Mouse (Mus musculus): ENCODE results near the gene Rmnd5b. TPM values are rescaled to one million over a fixed set of nuclear protein-coding genes. Genes with fewer than 3 reads are reported as not detected.

The Rmnd5b gene
- polyA plus RNA-seq, 1 experiment from 2014 or later: 34.2 TPM

DNA sequence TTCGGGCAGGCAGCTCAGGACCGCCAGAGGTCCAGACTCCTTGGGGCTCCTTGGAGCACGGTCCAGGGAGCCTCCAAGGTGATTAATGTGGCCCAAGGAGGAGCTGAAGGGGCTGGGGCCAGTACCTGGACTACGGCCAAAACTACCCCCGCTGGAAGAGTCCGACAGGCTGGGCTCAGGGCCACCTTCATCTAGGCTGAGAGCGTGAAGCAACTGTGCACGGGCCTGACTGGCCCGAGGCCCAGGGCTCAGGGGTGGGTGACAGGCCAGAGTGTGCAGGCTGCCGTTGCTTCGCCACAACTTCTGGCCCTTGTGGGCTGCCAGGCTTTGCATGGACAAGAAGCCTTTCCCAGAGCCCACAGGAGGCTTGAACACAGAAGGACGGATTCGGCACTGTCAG is 9.6 kb upstream of the Rmnd5b start:
- WGBS: 75% methylated on average over 13 of the region's 13 CpGs
- H3K9me3 ChIP-seq (ENCODE audit: control insufficient read depth): no peaks in the 10 kb centered on the region
- no peaks in the 10 kb centered on the region for H3K27me3 ChIP-seq (replicated peaks; ENCODE audit: control insufficient read depth, insufficient read depth, low read length)
- H3K36me3 ChIP-seq (ENCODE audit: control insufficient read depth, insufficient read depth): peaks cover 21% of the 10 kb centered on the region
- no peak overlapping the region for H3K4me2 ChIP-seq (replicated peaks; ENCODE audit: low read depth)
- no peak for ATAC-seq
- peaks cover 8% of the 10 kb centered on the region for H3K4me1 ChIP-seq (replicated peaks; ENCODE audit: control insufficient read depth, insufficient read depth, low read length)
- TF ChIP-seq CTCF (IDR thresholded peaks at IDR 0.05; ENCODE audit: low read depth): no peak
- no peak overlapping the region for H3K9ac ChIP-seq (ENCODE audit: low read depth, low read length)
- H3K27ac ChIP-seq (ENCODE audit: low read depth, low read length): no peak overlapping the region
- H3K4me3 ChIP-seq (ENCODE audit: low read depth, low read length): no peak overlapping the region

DNA sequence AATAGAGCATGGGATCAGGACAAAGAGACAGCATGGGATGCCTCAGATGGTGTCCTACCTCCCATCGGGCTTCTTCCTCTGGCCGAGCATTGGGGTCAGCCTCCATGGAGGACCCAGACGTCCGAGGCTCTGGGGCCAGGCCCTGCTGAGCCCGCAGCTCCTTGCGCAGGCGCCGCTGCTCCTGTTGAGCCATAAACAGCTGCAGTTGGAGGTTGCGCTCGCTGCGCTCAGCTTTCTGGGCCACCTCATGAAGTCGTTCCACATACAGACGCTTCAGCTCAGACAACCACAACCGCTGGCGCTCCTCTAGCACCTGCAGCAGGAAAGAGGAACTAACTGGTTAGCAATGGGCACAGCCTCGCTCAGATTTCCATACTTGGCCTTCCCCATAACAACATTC is 8.5 kb upstream of the Rmnd5b start:
- Histone ChIP-seq H3K36me3 (ENCODE audit: control insufficient read depth, insufficient read depth) (peaks cover 21% of the 10 kb centered on the region), H3K27me3 (replicated peaks; ENCODE audit: control insufficient read depth, insufficient read depth, low read length) (no peaks in the 10 kb centered on the region), H3K4me2 (replicated peaks; ENCODE audit: low read depth) (no peak overlapping the region), H3K9me3 (ENCODE audit: control insufficient read depth) (no peaks in the 10 kb centered on the region), H3K4me1 (replicated peaks; ENCODE audit: control insufficient read depth, insufficient read depth, low read length) (0 out of 2 replicates have a peak, but pooled peaks cover 3% of the 10 kb centered on the region), H3K4me3 (ENCODE audit: low read depth, low read length) (no peak overlapping the region), H3K9ac (ENCODE audit: low read depth, low read length) (no peak overlapping the region), H3K27ac (ENCODE audit: low read depth, low read length) (no peak overlapping the region)
- no peak for TF ChIP-seq CTCF (IDR thresholded peaks at IDR 0.05; ENCODE audit: low read depth)
- WGBS: 85% methylated on average over 16 of the region's 16 CpGs
- ATAC-seq: no peak

DNA sequence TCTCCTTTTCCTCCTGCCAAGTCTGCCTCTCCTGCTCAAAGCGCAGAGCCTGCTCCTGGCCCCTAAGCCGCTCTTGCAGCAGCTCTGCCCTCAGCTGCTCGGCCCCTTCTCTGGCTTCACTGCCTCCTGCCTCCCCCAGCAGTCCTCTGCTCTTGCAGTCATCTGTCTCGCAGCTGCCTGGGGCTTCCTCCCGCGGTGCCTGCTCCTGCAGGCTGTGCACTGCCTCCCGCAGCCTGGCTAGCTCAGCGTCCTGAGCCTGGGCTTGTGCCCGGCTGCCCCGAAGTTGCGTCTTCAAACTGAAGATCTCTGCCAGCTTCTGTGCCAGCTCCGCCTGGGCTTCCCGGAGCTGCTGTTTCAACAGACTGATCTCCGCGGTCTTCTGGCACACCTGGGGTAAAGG is 8.1 kb upstream of the Rmnd5b start:
- Histone ChIP-seq H3K4me3 (ENCODE audit: low read depth, low read length) (no peak overlapping the region), H3K36me3 (ENCODE audit: control insufficient read depth, insufficient read depth) (peaks cover 21% of the 10 kb centered on the region), H3K4me1 (replicated peaks; ENCODE audit: control insufficient read depth, insufficient read depth, low read length) (0 out of 2 replicates have a peak, but pooled peaks cover 3% of the 10 kb centered on the region), H3K9ac (ENCODE audit: low read depth, low read length) (no peak overlapping the region), H3K27me3 (replicated peaks; ENCODE audit: control insufficient read depth, insufficient read depth, low read length) (no peaks in the 10 kb centered on the region), H3K27ac (ENCODE audit: low read depth, low read length) (no peak overlapping the region), H3K4me2 (replicated peaks; ENCODE audit: low read depth) (no peak overlapping the region), H3K9me3 (ENCODE audit: control insufficient read depth) (no peaks in the 10 kb centered on the region)
- no peak for ATAC-seq
- 62% methylated on average over 15 of the region's 15 CpGs for WGBS
- no peak for TF ChIP-seq CTCF (IDR thresholded peaks at IDR 0.05; ENCODE audit: low read depth)

DNA sequence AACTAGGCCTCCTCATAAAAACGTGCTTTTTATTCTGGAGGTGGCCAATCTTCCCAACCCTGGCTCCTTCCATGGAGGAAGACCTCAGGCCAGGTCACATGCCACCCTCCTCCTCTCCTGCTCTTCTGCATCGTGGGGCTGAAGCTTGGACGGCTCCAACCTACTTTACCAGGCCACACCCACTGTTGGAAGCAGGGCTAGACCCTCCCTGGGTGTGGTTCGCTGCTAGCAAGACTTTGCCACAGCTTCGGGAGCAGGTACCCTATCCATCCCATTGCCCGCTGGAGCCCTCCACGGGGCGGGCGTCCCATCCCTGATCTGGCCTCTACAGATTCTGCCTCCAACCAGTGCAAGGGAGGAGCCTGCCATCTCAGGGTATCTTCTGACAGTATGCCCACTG is 7.5 kb upstream of the Rmnd5b start:
- no peak for TF ChIP-seq CTCF (IDR thresholded peaks at IDR 0.05; ENCODE audit: low read depth)
- H3K4me2 ChIP-seq (replicated peaks; ENCODE audit: low read depth): no peak overlapping the region
- ATAC-seq: no peak
- no peaks in the 10 kb centered on the region for H3K27me3 ChIP-seq (replicated peaks; ENCODE audit: control insufficient read depth, insufficient read depth, low read length)
- WGBS: 62% methylated on average over 9 of the region's 9 CpGs
- 0 out of 2 replicates have a peak, but pooled peaks cover 3% of the 10 kb centered on the region for H3K4me1 ChIP-seq (replicated peaks; ENCODE audit: control insufficient read depth, insufficient read depth, low read length)
- peaks cover 21% of the 10 kb centered on the region for H3K36me3 ChIP-seq (ENCODE audit: control insufficient read depth, insufficient read depth)
- no peaks in the 10 kb centered on the region for H3K9me3 ChIP-seq (ENCODE audit: control insufficient read depth)
- no peak overlapping the region for H3K4me3 ChIP-seq (ENCODE audit: low read depth, low read length)
- no peak overlapping the region for H3K27ac ChIP-seq (ENCODE audit: low read depth, low read length)
- no peak overlapping the region for H3K9ac ChIP-seq (ENCODE audit: low read depth, low read length)

DNA sequence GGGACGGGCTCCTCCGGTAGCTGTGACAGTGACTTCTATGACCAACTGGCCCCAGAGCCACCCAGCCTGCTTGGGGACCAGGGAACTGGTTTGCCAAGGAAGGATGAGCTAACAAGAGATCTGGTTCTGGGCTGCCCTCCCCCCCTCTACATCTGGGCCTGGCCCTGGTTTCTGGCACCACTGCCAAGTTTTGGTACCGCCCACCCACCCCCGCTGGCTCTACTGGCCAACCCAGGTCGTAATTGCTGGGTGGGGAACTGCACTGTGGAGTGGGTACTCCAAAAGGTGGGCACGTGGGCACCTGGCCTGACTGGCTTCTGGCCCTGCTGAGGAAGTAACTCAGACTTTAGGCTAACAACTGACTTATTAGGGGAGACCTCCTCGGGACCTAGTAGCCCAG is 5.1 kb upstream of the Rmnd5b start:
- 0 out of 2 replicates have a peak, but pooled peaks cover 3% of the 10 kb centered on the region for H3K4me1 ChIP-seq (replicated peaks; ENCODE audit: control insufficient read depth, insufficient read depth, low read length)
- H3K9me3 ChIP-seq (ENCODE audit: control insufficient read depth): no peaks in the 10 kb centered on the region
- no peak overlapping the region for H3K4me3 ChIP-seq (ENCODE audit: low read depth, low read length)
- H3K9ac ChIP-seq (ENCODE audit: low read depth, low read length): no peak overlapping the region
- H3K27ac ChIP-seq (ENCODE audit: low read depth, low read length): no peak overlapping the region
- no peak for TF ChIP-seq CTCF (IDR thresholded peaks at IDR 0.05; ENCODE audit: low read depth)
- no peak overlapping the region for H3K4me2 ChIP-seq (replicated peaks; ENCODE audit: low read depth)
- no peaks in the 10 kb centered on the region for H3K27me3 ChIP-seq (replicated peaks; ENCODE audit: control insufficient read depth, insufficient read depth, low read length)
- WGBS: 76% methylated on average over 7 of the region's 7 CpGs
- no peak for ATAC-seq
- peaks cover 21% of the 10 kb centered on the region for H3K36me3 ChIP-seq (ENCODE audit: control insufficient read depth, insufficient read depth)

DNA sequence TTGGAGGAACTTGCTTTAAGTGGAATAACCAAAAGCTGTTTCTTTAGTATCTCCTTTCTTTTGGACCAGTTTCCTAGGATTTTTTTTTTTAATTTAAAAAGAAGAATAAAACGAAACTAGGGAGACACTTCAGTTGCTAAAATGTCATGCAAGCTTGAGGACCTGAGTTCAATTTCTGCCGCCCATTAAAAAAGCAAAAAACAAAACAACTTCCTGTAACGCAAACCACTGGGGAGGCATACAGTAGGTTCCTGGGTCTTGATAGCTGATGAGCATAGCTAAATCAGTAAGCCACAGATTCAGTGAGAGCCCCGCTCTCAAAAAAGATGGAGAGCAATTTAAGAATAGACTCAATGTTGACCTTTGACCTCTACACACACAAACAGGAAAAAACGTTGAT is 2.8 kb upstream of the Rmnd5b start:
- no peak for ATAC-seq
- no peaks in the 10 kb centered on the region for H3K27me3 ChIP-seq (replicated peaks; ENCODE audit: control insufficient read depth, insufficient read depth, low read length)
- H3K9me3 ChIP-seq (ENCODE audit: control insufficient read depth): no peaks in the 10 kb centered on the region
- peaks cover 2% of the 10 kb centered on the region; the same call in 1 of the 2 replicates for H3K36me3 ChIP-seq (ENCODE audit: control insufficient read depth, insufficient read depth)
- H3K9ac ChIP-seq (ENCODE audit: low read depth, low read length): no peak overlapping the region
- no peak overlapping the region for H3K27ac ChIP-seq (ENCODE audit: low read depth, low read length)
- peak overlapping the region; percentile 52 for H3K4me2 ChIP-seq (replicated peaks; ENCODE audit: low read depth)
- H3K4me1 ChIP-seq (replicated peaks; ENCODE audit: control insufficient read depth, insufficient read depth, low read length): 0 out of 2 replicates have a peak, but pooled peaks cover 3% of the 10 kb centered on the region
- 66% methylated on average over 5 of the region's 5 CpGs for WGBS
- H3K4me3 ChIP-seq (ENCODE audit: low read depth, low read length): no peak overlapping the region
- TF ChIP-seq CTCF (IDR thresholded peaks at IDR 0.05; ENCODE audit: low read depth): no peak
